Mouse (Mus musculus) lung, postnatal 0 days (tissue): ENCODE data around the gene Cbfa2t2. TPM values are rescaled to one million over a fixed set of nuclear protein-coding genes. Genes with fewer than 3 reads are reported as not detected.
A peak's percentile ranks its signal among the peaks of the same experiment; 100 is the strongest.

Experiments
- ATAC-seq: fragments of 200-750 bp; cut with Nextera tagmentation; 2 replicates; pipeline ENCODE4 v1.8.0; 2017; ENCODE audit warnings: moderate library complexity
- DNase-seq: peaks from one replicate; pipeline ENCODE4 v3.0.0-alpha.2; 2016; ENCODE audit warnings: low spot score
- H3K27ac ChIP-seq: fragments of 300-500 bp; sonication (generic); 2 replicates; pipeline ENCODE4 v1.5.1; 2014; ENCODE audit warnings: antibody characterized with exemption, mild to moderate bottlenecking, low read length, mixed read lengths
- H3K27me3 ChIP-seq: fragments of 300-500 bp; sonication (generic); replicated peaks from 2 replicates; pipeline ENCODE4 v1.6.1; 2014; ENCODE audit warnings: low read length, mixed read lengths; ENCODE audit not compliant: insufficient read depth
- H3K36me3 ChIP-seq: fragments of 300-500 bp; sonication (generic); 2 replicates; pipeline ENCODE4 v1.6.1; 2014; ENCODE audit warnings: low read length, mixed read lengths; ENCODE audit not compliant: insufficient read depth
- H3K4me1 ChIP-seq: fragments of 300-500 bp; sonication (generic); 2 replicates; pipeline ENCODE4 v1.6.1; 2014; ENCODE audit warnings: antibody characterized with exemption, low read depth, low read length, mixed read lengths; ENCODE audit not compliant: insufficient read depth
- H3K4me2 ChIP-seq: fragments of 300-500 bp; sonication (generic); replicated peaks from 2 replicates; pipeline ENCODE4 v1.6.1; 2014; ENCODE audit warnings: low read depth, mild to moderate bottlenecking, low read length, moderate library complexity, mixed read lengths
- H3K4me3 ChIP-seq: fragments of 300-500 bp; sonication (generic); 2 replicates; pipeline ENCODE4 v1.5.1; 2014; ENCODE audit warnings: low read depth, low read length
- H3K9ac ChIP-seq: fragments of 300-500 bp; sonication (generic); replicated peaks from 2 replicates; pipeline ENCODE4 v1.6.1; 2014; ENCODE audit warnings: low read depth, mild to moderate bottlenecking
- H3K9me3 ChIP-seq: fragments of 300-500 bp; sonication (generic); 2 replicates; pipeline ENCODE4 v1.6.1; 2016; ENCODE audit warnings: low read length, mixed read lengths
- CTCF ChIP-seq: IDR thresholded peaks from 2 replicates; pipeline ENCODE4 v1.5.1; 2016; ENCODE audit warnings: antibody characterized with exemption, mild to moderate bottlenecking
- EP300 ChIP-seq: IDR thresholded peaks from 2 replicates; pipeline ENCODE4 v1.6.1; 2016; ENCODE audit warnings: antibody characterized with exemption, mild to moderate bottlenecking, control low read depth
- WGBS: fragments of 180-500 bp; shearing (Covaris S2); extraction: QIAGEN DNeasy Blood & Tissue Kit; methylation state at CpG from one replicate; pipeline ENCODE4 v1.1.7; 2014; 5-methylcytosine and 5-hydroxymethylcytosine counted together
- polyA plus RNA-seq: library from polyadenylated mRNA; unstranded; fragments of >200 nt; fragmentation: Nextera tagmentation; extraction: Ambion mirVana; gene quantifications from 2 replicates; pipeline ENCODE4 v1.2.1, GENCODE M21; 2015

Cbfa2t2 gene
- polyA plus RNA-seq, 1 experiment from 2014 or later, result 14.6 TPM

- Histone ChIP-seq H3K36me3 (no peaks in the 10 kb centered on the region), H3K4me3 (no peak overlapping the region), H3K9ac (no peak overlapping the region), H3K9me3 (no peaks in the 10 kb centered on the region), H3K4me2 (no peak overlapping the region), H3K4me1 (no peaks in the 10 kb centered on the region), H3K27me3 (no peaks in the 10 kb centered on the region), H3K27ac (no peak overlapping the region)
- 66% methylated on average over 2 of the region's 2 CpGs for WGBS
- DNase-seq (no peak), ATAC-seq (no peak)
- no peak for TF ChIP-seq CTCF
- TF ChIP-seq EP300, result no peak
Measured at GRCm38 (mm10) chr2:154432696-154433095, 3.6 kb upstream of the Cbfa2t2 start.

- Histone ChIP-seq H3K9me3 (no peaks in the 10 kb centered on the region), H3K4me1 (no peaks in the 10 kb centered on the region), H3K27me3 (no peaks in the 10 kb centered on the region), H3K9ac (no peak overlapping the region), H3K36me3 (no peaks in the 10 kb centered on the region), H3K4me2 (no peak overlapping the region), H3K4me3 (no peak overlapping the region), H3K27ac (no peak overlapping the region)
- WGBS, result 66% methylated on average over 3 of the region's 3 CpGs
- DNase-seq (no peak), ATAC-seq (no peak)
- no peak for TF ChIP-seq CTCF
- TF ChIP-seq EP300, result no peak
Measured at GRCm38 (mm10) chr2:154433391-154433790, 2.9 kb upstream of the Cbfa2t2 start.

GRCm38 (mm10) chr2:154434690-154435089 is 1.6 kb upstream of the Cbfa2t2 start:
- TF ChIP-seq CTCF, result no peak
- TF ChIP-seq EP300, result no peak
- H3K9me3 ChIP-seq, result no peaks in the 10 kb centered on the region
- no peak overlapping the region for H3K4me3 ChIP-seq
- H3K27ac ChIP-seq, result no peak overlapping the region
- no peak overlapping the region for H3K4me2 ChIP-seq
- DNase-seq, result no peak
- ATAC-seq, result no peak
- no peaks in the 10 kb centered on the region for H3K36me3 ChIP-seq
- no peaks in the 10 kb centered on the region for H3K27me3 ChIP-seq
- 95% methylated on average over 7 of the region's 7 CpGs for WGBS
- no peak overlapping the region for H3K9ac ChIP-seq
- no peaks in the 10 kb centered on the region; the same call in 1 of the 2 replicates for H3K4me1 ChIP-seq

- no peaks in the 10 kb centered on the region for H3K9me3 ChIP-seq
- no peaks in the 10 kb centered on the region for H3K27me3 ChIP-seq
- peak; percentile 99 for DNase-seq
- peak overlapping the region; percentile 92 for H3K27ac ChIP-seq
- under 1% methylated on average over 38 of the region's 44 CpGs for WGBS
- H3K4me3 ChIP-seq, result peak overlapping the region; percentile 89
- H3K36me3 ChIP-seq, result no peaks in the 10 kb centered on the region
- peak; percentile 100 for ATAC-seq
- no peak overlapping the region for H3K9ac ChIP-seq
- peak overlapping the region; percentile 64 for H3K4me2 ChIP-seq
- no peaks in the 10 kb centered on the region; the same call in 1 of the 2 replicates for H3K4me1 ChIP-seq
- TF ChIP-seq CTCF (peak; percentile 40), EP300 (no peak)
Measured at GRCm38 (mm10) chr2:154436076-154436457, 214 bp upstream of the Cbfa2t2 start.

GRCm38 (mm10) chr2:154437191-154437527 is 878 bp downstream of the Cbfa2t2 start:
- Histone ChIP-seq H3K4me1 (no peaks in the 10 kb centered on the region; the same call in 1 of the 2 replicates), H3K4me3 (peak overlapping the region; percentile 89), H3K4me2 (peak overlapping the region; percentile 64), H3K36me3 (no peaks in the 10 kb centered on the region), H3K27me3 (no peaks in the 10 kb centered on the region), H3K9ac (peak overlapping the region; percentile 89), H3K9me3 (no peaks in the 10 kb centered on the region), H3K27ac (peak overlapping the region; percentile 92)
- DNase-seq (no peak), ATAC-seq (no peak)
- no peak for TF ChIP-seq EP300
- TF ChIP-seq CTCF, result no peak
- WGBS, result 9% methylated on average over 7 of the region's 7 CpGs

- Histone ChIP-seq H3K27ac (no peak overlapping the region), H3K4me1 (no peaks in the 10 kb centered on the region; the same call in 1 of the 2 replicates), H3K9ac (no peak overlapping the region), H3K9me3 (no peaks in the 10 kb centered on the region), H3K4me2 (no peak overlapping the region), H3K4me3 (no peak overlapping the region), H3K36me3 (no peaks in the 10 kb centered on the region), H3K27me3 (no peaks in the 10 kb centered on the region)
- no peak for ATAC-seq
- TF ChIP-seq CTCF (no peak), EP300 (no peak)
- no peak for DNase-seq
Measured at GRCm38 (mm10) chr2:154440453-154440852, 4.2 kb downstream of the Cbfa2t2 start.

GRCm38 (mm10) chr2:154447821-154448220 is 11.5 kb downstream of the Cbfa2t2 start:
- Histone ChIP-seq H3K27ac (no peak overlapping the region), H3K4me3 (no peak overlapping the region), H3K4me2 (no peak overlapping the region), H3K9ac (no peak overlapping the region), H3K27me3 (no peaks in the 10 kb centered on the region), H3K4me1 (no peaks in the 10 kb centered on the region), H3K9me3 (no peaks in the 10 kb centered on the region), H3K36me3 (no peaks in the 10 kb centered on the region)
- WGBS, result 93% methylated on average over 8 of the region's 8 CpGs
- no peak for TF ChIP-seq EP300
- no peak for TF ChIP-seq CTCF
- ATAC-seq (no peak), DNase-seq (no peak)
